Mouse (Mus musculus): Measurements from ENCODE around the gene Gabpb2.
A peak's percentile ranks its signal among the peaks of the same experiment; 100 is the strongest.
"Not testable (repeated sequence)": the region's sequence is repeated elsewhere in the genome, so short reads cannot be mapped to it uniquely, and the experiment has no call there.

The Gabpb2 gene

GRCm38 (mm10) chr3:95159511-95159986, 58.2 kb downstream of the Gabpb2 start:
- DNase-seq = no peak

GRCm38 (mm10) chr3:95153874-95154273, 63.8 kb downstream of the Gabpb2 start:
- DNase-seq = peak; percentile 76

GRCm38 (mm10) chr3:95147924-95148323, 69.8 kb downstream of the Gabpb2 start:
- DNase-seq = no peak

- peak; percentile 91 for DNase-seq
Observed at GRCm38 (mm10) chr3:95142617-95143011, 75.1 kb downstream of the Gabpb2 start.

GRCm38 (mm10) chr3:95141952-95142616, 75.6 kb downstream of the Gabpb2 start, which contains the start of gene Tnfaip8l2:
Tnfaip8l2 (minus strand) TSS chr3:95142360.
- DNase-seq = peak; percentile 67

GRCm38 (mm10) chr3:95141474-95141873, 76.2 kb downstream of the Gabpb2 start:
- DNase-seq = peak; percentile 85

GRCm38 (mm10) chr3:95140795-95141194, 76.9 kb downstream of the Gabpb2 start:
- no peak for DNase-seq

- DNase-seq = no peak
Observed at GRCm38 (mm10) chr3:95140289-95140595, 77.5 kb downstream of the Gabpb2 start.

GRCm38 (mm10) chr3:95139586-95140288, 78.0 kb downstream of the Gabpb2 start:
- DNase-seq = no peak

- DNase-seq = no peak
Observed at GRCm38 (mm10) chr3:95136336-95136735, 81.4 kb downstream of the Gabpb2 start.

GRCm38 (mm10) chr3:95135433-95136052, 82.2 kb downstream of the Gabpb2 start:
- peak; percentile 27 for DNase-seq

GRCm38 (mm10) chr3:95135023-95135422, 82.7 kb downstream of the Gabpb2 start:
- DNase-seq = peak; percentile 26

- not testable (repeated sequence) for DNase-seq
Observed at GRCm38 (mm10) chr3:95134133-95134532, 83.6 kb downstream of the Gabpb2 start.

- peak; percentile 89 for DNase-seq
Observed at GRCm38 (mm10) chr3:95133680-95134101, 84.0 kb downstream of the Gabpb2 start, which contains the start of the genes Scnm1 and Lysmd1. Scnm1 (minus strand) TSS chr3:95134011. Lysmd1 (plus strand) TSS chr3:95134088.

GRCm38 (mm10) chr3:95133176-95133575, 84.5 kb downstream of the Gabpb2 start:
- no peak for DNase-seq

GRCm38 (mm10) chr3:95132389-95132788, 85.3 kb downstream of the Gabpb2 start:
- not testable (repeated sequence) for DNase-seq
